Mouse (Mus musculus) liver, embryonic 13.5 days (tissue): Measurements from ENCODE around the gene 1810049J17Rik. TPM values are rescaled to one million over a fixed set of nuclear protein-coding genes. Genes with fewer than 3 reads are reported as not detected.

ENCODE experiments used
- ATAC-seq: fragments of 200-750 bp; cut with Nextera tagmentation; 2 replicates; pipeline ENCODE4 v1.8.0; 2017; ENCODE audit warnings: low read depth, mild to moderate bottlenecking, moderate number of reproducible peaks, moderate library complexity
- DNase-seq: peaks from one replicate; pipeline ENCODE4 v3.0.0; 2022
- H3K27ac ChIP-seq: fragments of 300-500 bp; sonication (generic); 2 replicates; pipeline ENCODE4 v1.5.1; 2015; ENCODE audit warnings: moderate library complexity, mild to moderate bottlenecking, inconsistent platforms
- H3K27me3 ChIP-seq: fragments of 300-500 bp; sonication (generic); 2 replicates; pipeline ENCODE4 v1.6.1; 2015; ENCODE audit warnings: mild to moderate bottlenecking, inconsistent platforms
- H3K36me3 ChIP-seq: fragments of 300-500 bp; sonication (generic); 2 replicates; pipeline ENCODE4 v1.6.1; 2015; ENCODE audit warnings: mild to moderate bottlenecking, inconsistent platforms
- H3K4me1 ChIP-seq: fragments of 300-500 bp; sonication (generic); replicated peaks from 2 replicates; pipeline ENCODE4 v1.6.1; 2015; ENCODE audit warnings: inconsistent platforms
- H3K4me2 ChIP-seq: fragments of 300-500 bp; sonication (generic); 2 replicates; pipeline ENCODE4 v1.6.1; 2015; ENCODE audit warnings: inconsistent platforms, mild to moderate bottlenecking, moderate library complexity
- H3K4me3 ChIP-seq: fragments of 300-500 bp; sonication (generic); replicated peaks from 2 replicates; pipeline ENCODE4 v1.5.1; 2015; ENCODE audit warnings: mild to moderate bottlenecking, inconsistent platforms
- H3K9ac ChIP-seq: fragments of 300-500 bp; sonication (generic); 2 replicates; pipeline ENCODE4 v1.6.1; 2015; ENCODE audit warnings: mild to moderate bottlenecking, inconsistent platforms
- H3K9me3 ChIP-seq: fragments of 300-500 bp; sonication (generic); replicated peaks from 2 replicates; pipeline ENCODE4 v1.6.1; 2016; ENCODE audit warnings: inconsistent platforms
- WGBS: fragments of 180-500 bp; shearing (Covaris S2); methylation state at CpG from one replicate; pipeline ENCODE4 v1.1.7; 2015; ENCODE audit not compliant: insufficient replicate concordance; 5-methylcytosine and 5-hydroxymethylcytosine counted together
- polyA plus RNA-seq: library from polyadenylated mRNA; unstranded; fragments of >200 nt; fragmentation: Nextera tagmentation; extraction: Ambion mirVana; gene quantifications from 2 replicates; pipeline ENCODE4 v1.2.1, GENCODE M21; 2015

Gene 1810049J17Rik
- polyA plus RNA-seq, 1 experiment from 2014 or later: 0.29 TPM

GRCm38 (mm10) chr15:12321091-12321787 lies 460 bp downstream of the 1810049J17Rik start, which contains the start of gene Golph3:
Gene Golph3, plus strand, starts transcription at chr15:12321450.
- H3K4me2 ChIP-seq: peak within 1 kb of the TSS; percentile 85
- ATAC-seq (peak; percentile 88), DNase-seq (peak; percentile 89)
- H3K9ac ChIP-seq: peak within 1 kb of the TSS; percentile 99
- H3K27me3 ChIP-seq: peaks cover 5% of the 10 kb centered on the region; the same call in 1 of the 2 replicates
- peak within 1 kb of the TSS; percentile 94 for H3K27ac ChIP-seq
- H3K36me3 ChIP-seq: peaks cover 9% of the 10 kb centered on the region
- no peaks in the 10 kb centered on the region for H3K9me3 ChIP-seq
- peak within 1 kb of the TSS; percentile 99 for H3K4me3 ChIP-seq
- H3K4me1 ChIP-seq: peaks cover 51% of the 10 kb centered on the region
- under 1% methylated on average over 74 of the region's 74 CpGs for WGBS

- H3K36me3 ChIP-seq: peaks cover 2% of the 10 kb centered on the region
- H3K27ac ChIP-seq: peak overlapping the region; percentile 94
- peak overlapping the region; percentile 85 for H3K4me2 ChIP-seq
- peak overlapping the region; percentile 99 for H3K4me3 ChIP-seq
- 3% methylated on average over 22 of the region's 22 CpGs for WGBS
- ATAC-seq (peak; percentile 22), DNase-seq (no peak)
- H3K4me1 ChIP-seq: peaks cover 45% of the 10 kb centered on the region
- no peaks in the 10 kb centered on the region for H3K9me3 ChIP-seq
- peak overlapping the region; percentile 99 for H3K9ac ChIP-seq
- H3K27me3 ChIP-seq: peaks cover 5% of the 10 kb centered on the region; the same call in 1 of the 2 replicates
Measured at GRCm38 (mm10) chr15:12320441-12321090, 1.1 kb downstream of the 1810049J17Rik start.

- DNase-seq: no peak
- Histone ChIP-seq H3K27me3 (peaks cover 5% of the 10 kb centered on the region; the same call in 1 of the 2 replicates), H3K4me3 (0 out of 2 replicates have a peak overlapping the region, but pooled peaks have one; percentile 99), H3K27ac (no peak overlapping the region), H3K4me1 (peaks cover 46% of the 10 kb centered on the region), H3K9ac (peak overlapping the region; percentile 99; the same call in 1 of the 2 replicates), H3K4me2 (peak overlapping the region; percentile 85), H3K9me3 (no peaks in the 10 kb centered on the region), H3K36me3 (no peaks in the 10 kb centered on the region)
- ATAC-seq: no peak
- 42% methylated on average over 5 of the region's 5 CpGs for WGBS
Measured at GRCm38 (mm10) chr15:12319889-12320288, 1.8 kb downstream of the 1810049J17Rik start.

- no peak overlapping the region for H3K27ac ChIP-seq
- H3K4me3 ChIP-seq: no peak overlapping the region
- 0 out of 2 replicates have a peak overlapping the region, but pooled peaks have one; percentile 2 for H3K9ac ChIP-seq
- H3K36me3 ChIP-seq: no peaks in the 10 kb centered on the region
- H3K27me3 ChIP-seq: peaks cover 5% of the 10 kb centered on the region; the same call in 1 of the 2 replicates
- DNase-seq (no peak), ATAC-seq (no peak)
- H3K9me3 ChIP-seq: no peaks in the 10 kb centered on the region
- H3K4me2 ChIP-seq: no peak overlapping the region
- peaks cover 36% of the 10 kb centered on the region for H3K4me1 ChIP-seq
- 74% methylated on average over 8 of the region's 8 CpGs for WGBS
Measured at GRCm38 (mm10) chr15:12318451-12318850, 3.2 kb downstream of the 1810049J17Rik start.

GRCm38 (mm10) chr15:12317290-12317689 lies 4.4 kb downstream of the 1810049J17Rik start:
- ATAC-seq (no peak), DNase-seq (no peak)
- Histone ChIP-seq H3K4me3 (no peak overlapping the region), H3K9me3 (no peaks in the 10 kb centered on the region), H3K27ac (no peak overlapping the region), H3K9ac (no peak overlapping the region), H3K4me1 (peaks cover 34% of the 10 kb centered on the region), H3K27me3 (peaks cover 5% of the 10 kb centered on the region; the same call in 1 of the 2 replicates), H3K4me2 (no peak overlapping the region), H3K36me3 (no peaks in the 10 kb centered on the region)
- WGBS: 33% methylated on average over 5 of the region's 5 CpGs

- no peaks in the 10 kb centered on the region for H3K9me3 ChIP-seq
- H3K36me3 ChIP-seq: no peaks in the 10 kb centered on the region
Measured at GRCm38 (mm10) chr15:12315996-12316395, 5.7 kb downstream of the 1810049J17Rik start.

GRCm38 (mm10) chr15:12314584-12314983 lies 7.1 kb downstream of the 1810049J17Rik start:
- WGBS: 72% methylated on average over 5 of the region's 5 CpGs
- Histone ChIP-seq H3K9ac (no peak overlapping the region), H3K4me2 (no peak overlapping the region), H3K9me3 (no peaks in the 10 kb centered on the region), H3K36me3 (no peaks in the 10 kb centered on the region), H3K4me3 (no peak overlapping the region), H3K27ac (no peak overlapping the region), H3K4me1 (peaks cover 42% of the 10 kb centered on the region), H3K27me3 (no peaks in the 10 kb centered on the region)
- DNase-seq: no peak
- no peak for ATAC-seq

More at GRCm38 (mm10) chr15:12315996-12316395, 5.7 kb downstream of the 1810049J17Rik start:
- H3K4me1 ChIP-seq: peaks cover 43% of the 10 kb centered on the region
- no peak overlapping the region for H3K4me3 ChIP-seq
- no peak overlapping the region for H3K4me2 ChIP-seq
- DNase-seq: no peak
- no peak overlapping the region for H3K27ac ChIP-seq
- 62% methylated on average over 2 of the region's 2 CpGs for WGBS
- no peak overlapping the region for H3K9ac ChIP-seq
- peaks cover 5% of the 10 kb centered on the region; the same call in 1 of the 2 replicates for H3K27me3 ChIP-seq
- no peak for ATAC-seq

- no peaks in the 10 kb centered on the region for H3K9me3 ChIP-seq
- H3K4me3 ChIP-seq: no peak overlapping the region
- H3K9ac ChIP-seq: no peak overlapping the region
- ATAC-seq: 0 out of 2 replicates have a peak, but pooled peaks have one; percentile 44
- 11% methylated on average over 1 of the region's 1 CpGs for WGBS
- peaks cover 42% of the 10 kb centered on the region for H3K4me1 ChIP-seq
- no peaks in the 10 kb centered on the region for H3K27me3 ChIP-seq
- no peak for DNase-seq
- no peaks in the 10 kb centered on the region for H3K36me3 ChIP-seq
- H3K4me2 ChIP-seq: no peak overlapping the region
- H3K27ac ChIP-seq: no peak overlapping the region
Measured at GRCm38 (mm10) chr15:12313255-12313654, 8.4 kb downstream of the 1810049J17Rik start.

- ATAC-seq (no peak), DNase-seq (no peak)
- no peak overlapping the region for H3K4me3 ChIP-seq
- H3K36me3 ChIP-seq: no peaks in the 10 kb centered on the region
- H3K4me1 ChIP-seq: peaks cover 43% of the 10 kb centered on the region
- H3K27ac ChIP-seq: no peak overlapping the region
- no peaks in the 10 kb centered on the region for H3K9me3 ChIP-seq
- WGBS: 69% methylated on average over 7 of the region's 7 CpGs
- H3K27me3 ChIP-seq: no peaks in the 10 kb centered on the region
- no peak overlapping the region for H3K9ac ChIP-seq
- H3K4me2 ChIP-seq: no peak overlapping the region
Measured at GRCm38 (mm10) chr15:12311465-12311864, 10.2 kb downstream of the 1810049J17Rik start.

GRCm38 (mm10) chr15:12310676-12311075 lies 11.0 kb downstream of the 1810049J17Rik start:
- ATAC-seq (no peak), DNase-seq (no peak)
- 47% methylated on average over 4 of the region's 4 CpGs for WGBS
- no peak overlapping the region for H3K9ac ChIP-seq
- no peaks in the 10 kb centered on the region for H3K36me3 ChIP-seq
- no peaks in the 10 kb centered on the region for H3K27me3 ChIP-seq
- H3K4me3 ChIP-seq: no peak overlapping the region
- H3K27ac ChIP-seq: no peak overlapping the region
- H3K4me1 ChIP-seq: peaks cover 51% of the 10 kb centered on the region
- H3K4me2 ChIP-seq: no peak overlapping the region
- no peaks in the 10 kb centered on the region for H3K9me3 ChIP-seq

- H3K36me3 ChIP-seq: no peaks in the 10 kb centered on the region
- DNase-seq (no peak), ATAC-seq (no peak)
- no peak overlapping the region for H3K9ac ChIP-seq
- 79% methylated on average over 5 of the region's 5 CpGs for WGBS
- no peak overlapping the region for H3K27ac ChIP-seq
- H3K4me3 ChIP-seq: no peak overlapping the region
- H3K4me2 ChIP-seq: no peak overlapping the region
- H3K27me3 ChIP-seq: no peaks in the 10 kb centered on the region
- no peaks in the 10 kb centered on the region for H3K9me3 ChIP-seq
- peaks cover 56% of the 10 kb centered on the region for H3K4me1 ChIP-seq
Measured at GRCm38 (mm10) chr15:12308539-12308938, 13.2 kb downstream of the 1810049J17Rik start.
